Mouse (Mus musculus): ENCODE results near the gene Fkbp15.

The Fkbp15 gene

DNA sequence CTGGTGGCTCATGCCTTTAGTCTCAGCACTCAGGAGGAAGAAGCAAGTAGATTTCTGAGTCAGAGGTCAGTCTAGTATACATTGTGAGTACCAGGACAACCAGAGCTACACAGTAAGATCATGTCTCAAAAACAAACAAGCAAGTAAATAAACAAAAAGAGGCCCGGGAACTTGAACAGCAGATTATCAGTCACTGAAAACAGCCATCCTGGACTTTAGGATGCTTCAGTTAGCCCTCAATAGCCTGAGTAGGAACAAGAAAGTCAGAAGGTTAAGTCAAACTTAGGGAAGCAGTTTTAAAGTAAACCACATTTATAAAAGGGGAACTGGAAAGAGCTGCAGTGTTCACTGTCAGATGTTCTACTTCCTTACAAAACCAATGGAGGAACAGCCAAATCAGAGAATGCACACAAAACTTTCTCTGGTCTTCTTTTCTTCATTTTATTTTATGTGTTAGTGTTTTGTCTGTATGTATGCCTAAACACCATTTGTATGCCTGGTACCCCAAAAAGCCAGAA lies 2.7 kb downstream of the Fkbp15 start:
- ChIA-PET POLR2A (interaction anchor here in 3 of 4 experiments (0.6 to 5.8 kb wide), 6 partner anchors 8 to 51 kb away, joined by 3 to 82 read pairs (median 5); partner anchors contain the start of genes Cdc26 (in 1 of the 3) and Prpf4 (in 1 of the 3)), CTCF (no interaction called here)

DNA sequence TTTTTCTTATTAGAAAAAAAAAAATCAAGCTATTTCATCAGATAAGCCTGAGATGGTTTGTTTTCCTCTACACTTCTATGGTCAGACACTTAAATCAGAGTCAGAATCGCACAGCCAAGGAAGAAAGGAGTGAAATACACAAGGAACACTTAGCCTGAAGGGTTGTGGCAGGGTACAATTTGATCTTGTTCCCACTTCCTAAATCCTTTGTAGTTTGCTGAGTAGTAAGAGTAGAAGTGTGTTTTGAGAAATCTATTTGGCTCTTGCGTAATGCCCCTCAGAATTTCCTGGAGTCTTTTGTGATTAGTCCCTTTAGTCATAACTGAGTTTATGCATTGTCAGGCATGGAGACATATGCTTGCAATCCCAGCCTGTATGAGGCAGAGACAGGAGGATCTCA lies 11.0 kb downstream of the Fkbp15 start:
- ChIA-PET CTCF (no interaction called here), POLR2A (interaction anchor here in 3 of 4 experiments (1.8 to 3.3 kb wide), 3 partner anchors 11 kb away, joined by 10 to 21 read pairs (median 10); partner anchors contain the start of genes Fkbp15 (in 3 of the 3) and Slc31a1 (in 3 of the 3))

DNA sequence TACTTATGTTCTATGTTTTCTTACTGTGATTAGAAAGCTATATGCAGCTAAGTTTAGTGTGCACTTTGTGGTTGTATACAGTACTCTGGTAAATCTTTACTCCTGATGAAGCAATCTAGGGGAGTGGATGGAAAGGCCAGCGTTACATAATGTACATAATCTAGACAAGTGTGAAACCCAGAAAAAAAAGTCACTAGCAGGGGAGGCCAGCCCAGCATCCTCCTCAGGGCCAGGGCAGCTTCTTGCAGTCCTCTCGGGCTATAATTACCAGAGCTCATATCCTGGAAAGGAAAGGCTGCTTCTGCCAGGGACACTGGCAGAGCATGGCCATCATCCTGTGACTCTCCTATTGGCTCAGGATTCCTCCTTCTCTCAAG lies 12.0 kb downstream of the Fkbp15 start:
- ChIA-PET POLR2A (interaction anchor here in 2 of 4 experiments (0.6 to 3.3 kb wide), 4 partner anchors 12 to 112 kb away, joined by 4 to 21 read pairs (median 12); partner anchors contain the start of genes Fkbp15 (in 2 of the 2) and Slc31a1 (in 2 of the 2)), CTCF (interaction anchor here in 1 of 4 experiments (0.6 kb wide), 1 partner anchor 45 kb away, joined by 4 read pairs; no protein-coding TSS in a partner anchor)

DNA sequence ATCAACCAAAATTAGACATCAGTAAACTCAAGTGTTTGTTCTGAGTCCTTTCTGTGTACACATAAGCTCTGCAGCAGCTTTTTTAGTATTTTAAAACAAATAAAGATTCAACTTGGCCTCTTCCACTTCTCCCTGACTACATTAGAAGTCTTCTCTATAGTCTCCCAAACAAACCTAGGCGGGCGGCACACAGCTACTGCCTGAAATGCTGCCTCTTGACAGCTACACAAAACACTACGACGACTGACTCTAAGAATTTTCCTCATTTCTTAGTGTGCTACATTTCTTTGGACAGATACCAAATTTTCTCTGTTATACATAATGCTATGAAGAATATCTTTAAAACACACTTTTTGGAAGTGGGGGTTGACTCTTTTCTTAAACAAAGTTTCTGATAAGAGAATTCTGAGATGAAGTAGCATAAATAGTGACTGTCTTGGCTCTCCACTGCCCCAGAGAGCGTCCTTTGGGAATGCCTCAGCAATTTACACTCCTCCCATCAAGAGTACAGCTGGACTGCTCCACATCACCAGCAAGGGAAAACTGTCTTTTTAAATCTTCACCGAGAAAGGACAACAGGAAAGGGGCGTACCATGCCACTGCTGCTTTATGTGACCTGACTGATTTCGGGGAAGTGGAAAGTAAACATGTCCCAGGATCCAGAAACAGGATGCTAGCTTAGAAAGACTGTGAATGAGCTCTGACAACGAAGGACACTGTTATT lies 12.6 kb downstream of the Fkbp15 start:
- CTCF ChIA-PET, result interaction anchor here in 3 of 4 experiments (0.5 to 0.6 kb wide), 3 partner anchors 46 to 460 kb away, joined by 3 to 4 read pairs (median 4); no protein-coding TSS in a partner anchor
- POLR2A ChIA-PET, result interaction anchor here in 2 of 4 experiments (0.6 to 3.3 kb wide), 5 partner anchors 13 to 112 kb away, joined by 4 to 21 read pairs (median 12); partner anchors contain the start of genes Fkbp15 (in 2 of the 2) and Slc31a1 (in 2 of the 2)

DNA sequence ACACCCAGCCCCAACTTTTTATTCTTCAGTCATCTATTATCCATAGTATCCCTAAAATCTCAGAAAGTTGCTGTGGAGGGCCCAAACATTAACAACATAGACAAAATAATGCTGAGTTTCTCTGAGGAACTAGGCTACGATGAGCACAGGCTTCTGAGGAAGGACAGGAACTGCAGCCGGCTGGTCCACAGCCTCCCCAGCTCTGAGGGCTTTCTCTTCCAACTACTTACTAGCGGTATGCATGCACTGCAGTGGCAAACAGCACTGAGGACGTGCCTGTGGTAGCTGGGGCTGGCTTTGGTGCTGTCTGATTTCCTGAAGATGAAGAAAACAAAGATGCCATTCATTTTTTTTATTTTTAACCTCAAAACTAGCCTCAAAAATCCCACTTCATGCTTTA lies 14.5 kb downstream of the Fkbp15 start:
- CTCF ChIA-PET, result no interaction called here
- POLR2A ChIA-PET, result interaction anchor here in 2 of 4 experiments (0.7 to 3.2 kb wide), 3 partner anchors 15 to 62 kb away, joined by 3 to 18 read pairs (median 12); partner anchors contain the start of genes Fkbp15 (in 2 of the 2) and Slc31a1 (in 2 of the 2)

DNA sequence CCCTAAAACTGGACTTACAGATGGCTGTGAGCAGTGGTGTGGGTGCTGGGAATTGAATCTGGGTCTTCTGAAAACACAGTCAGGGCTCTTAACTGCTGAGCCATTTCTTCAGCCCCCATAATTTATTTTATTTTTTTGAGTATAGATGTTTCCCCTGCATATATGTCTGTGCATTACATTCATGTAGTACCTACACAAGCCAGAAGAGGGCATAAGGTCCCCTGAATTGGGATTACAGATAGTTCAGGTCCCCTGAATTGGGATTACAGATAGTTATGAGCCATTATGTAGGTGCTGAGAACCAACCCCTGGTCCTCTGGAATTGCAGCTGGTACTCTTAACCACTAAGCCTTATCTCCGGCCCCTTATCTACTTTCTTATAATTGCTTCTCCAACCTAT lies 16.3 kb downstream of the Fkbp15 start:
- CTCF ChIA-PET, result no interaction called here
- POLR2A ChIA-PET, result interaction anchor here in 1 of 4 experiments (0.6 kb wide), 1 partner anchor 15 kb away, joined by 5 read pairs; no protein-coding TSS in a partner anchor

DNA sequence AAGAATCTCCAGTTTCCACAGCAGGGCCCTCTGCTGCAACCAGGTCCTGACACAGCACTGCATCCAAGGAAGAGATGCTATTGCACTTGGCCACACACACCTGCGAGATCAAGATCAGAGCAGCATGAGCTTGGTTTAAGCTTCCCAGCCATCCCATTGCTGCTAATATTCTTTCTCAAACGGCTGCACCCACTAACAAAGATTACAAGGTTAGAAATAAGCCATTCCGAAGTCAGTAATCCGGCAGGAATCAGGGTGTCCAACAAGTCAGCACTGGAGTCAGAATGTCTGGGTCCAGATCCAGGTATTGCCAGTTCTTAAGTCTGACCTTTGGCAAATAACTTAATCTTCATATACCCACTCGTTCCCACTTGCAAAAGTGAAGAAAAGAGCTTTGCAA lies 21.8 kb downstream of the Fkbp15 start:
- CTCF ChIA-PET, result no interaction called here
- POLR2A ChIA-PET, result interaction anchor here in 2 of 4 experiments (1.2 to 1.8 kb wide), 3 partner anchors 9 to 71 kb away, joined by 3 to 7 read pairs (median 4); partner anchors contain the start of genes Fkbp15 (in 1 of the 2) and Slc31a1 (in 1 of the 2)

DNA sequence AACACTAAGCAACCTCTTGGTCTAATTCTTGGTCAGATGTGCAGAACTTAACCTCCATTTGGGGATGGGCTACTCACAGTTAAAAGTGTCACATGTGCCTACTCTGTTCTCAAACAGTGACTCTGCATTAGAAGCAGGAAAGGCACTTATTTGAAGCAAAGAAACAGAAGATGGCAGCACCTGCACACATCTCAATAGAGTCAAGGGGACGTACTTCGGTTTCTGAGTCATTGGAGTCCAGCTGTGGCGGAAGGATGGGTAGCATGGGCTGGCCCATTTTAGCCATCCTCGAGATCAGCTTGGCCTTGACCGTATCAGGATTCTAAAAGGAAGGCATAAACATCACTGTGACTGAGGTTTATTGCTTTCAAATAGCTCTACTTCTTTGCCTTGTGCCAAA lies 28.4 kb downstream of the Fkbp15 start:
- CTCF ChIA-PET, result interaction anchor here (0.6 to 1.4 kb wide), 6 partner anchors 25 to 186 kb away, joined by 3 to 5 read pairs (median 4); partner anchors contain the start of genes Fkbp15 (in 1 of the 4) and Slc31a1 (in 1 of the 4)

DNA sequence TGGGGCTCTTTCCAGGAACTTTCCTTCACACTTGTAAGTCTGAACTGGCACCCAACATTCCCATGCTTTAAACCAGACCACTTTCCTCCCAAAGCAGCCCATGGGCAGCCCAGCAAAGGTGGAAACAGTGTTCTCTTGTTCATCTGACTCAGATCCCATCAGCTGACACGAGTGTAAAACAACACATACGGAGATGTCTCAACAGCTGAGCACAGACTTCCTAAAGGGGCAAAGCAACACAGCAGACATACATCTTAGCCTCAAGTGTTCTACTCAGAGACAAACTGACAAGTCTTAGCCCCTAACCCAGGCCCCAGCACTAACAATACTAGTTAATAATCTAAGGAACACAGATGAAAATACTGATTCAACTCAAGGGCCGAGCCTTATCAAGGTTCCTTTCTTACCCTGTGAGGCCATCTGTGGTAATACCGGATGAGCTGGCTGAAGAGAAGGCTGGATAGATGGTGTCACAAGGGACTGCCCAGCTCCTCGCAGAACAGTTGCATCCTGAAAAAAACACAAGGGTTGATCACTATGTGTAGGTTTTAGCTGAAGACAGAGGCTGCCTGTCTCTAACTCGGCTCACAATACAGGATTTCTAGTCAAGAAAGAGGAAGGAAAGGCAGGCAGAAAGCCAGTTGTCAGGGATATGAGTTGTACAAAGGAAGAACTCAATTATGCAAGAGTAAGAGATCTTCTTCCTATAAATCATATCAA lies 31.2 kb downstream of the Fkbp15 start:
- CTCF ChIA-PET, result interaction anchor here in 2 of 4 experiments (0.6 to 0.8 kb wide), 2 partner anchors 11 to 139 kb away, joined by 3 read pairs; no protein-coding TSS in a partner anchor
- POLR2A ChIA-PET, result interaction anchor here in 2 of 4 experiments (0.6 to 1.7 kb wide), 3 partner anchors 9 to 79 kb away, joined by 3 to 4 read pairs (median 4); partner anchors contain the start of genes Cdc26 (in 1 of the 2) and Prpf4 (in 1 of the 2)

More for the DNA sequence above, 28.4 kb downstream of the Fkbp15 start:
- POLR2A ChIA-PET, result interaction anchor here in 3 of 4 experiments (0.5 to 2.1 kb wide), 8 partner anchors 26 to 193 kb away, joined by 3 to 7 read pairs (median 4); partner anchors contain the start of genes Fkbp15 (in 2 of the 3), Slc31a1 (in 2 of the 3), 4933430I17Rik (in 1 of the 3) and Pole3 (in 1 of the 3)

DNA sequence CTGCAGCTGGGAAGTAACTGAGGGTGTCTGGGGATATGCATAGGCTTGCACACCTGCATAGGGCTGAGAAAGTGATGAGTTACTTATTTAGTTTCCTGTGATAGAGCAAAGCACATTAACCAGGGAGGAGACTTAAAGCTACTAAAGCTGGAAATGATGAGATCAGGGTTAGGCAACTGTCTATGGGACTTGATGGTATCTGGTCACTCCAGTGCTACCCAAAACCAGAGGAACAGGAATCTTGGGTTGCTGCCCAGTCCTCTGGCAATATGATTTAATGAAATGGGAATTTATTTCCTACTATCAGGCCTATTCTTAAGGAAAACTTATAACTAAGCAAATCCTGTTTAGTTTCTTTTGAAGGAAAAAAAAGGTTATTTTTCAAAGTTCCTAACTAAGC lies 34.2 kb downstream of the Fkbp15 start:
- POLR2A ChIA-PET, result interaction anchor here in 2 of 4 experiments (0.8 to 1.4 kb wide), 2 partner anchors 34 kb away, joined by 4 to 5 read pairs; partner anchors contain the start of genes Fkbp15 (in 2 of the 2) and Slc31a1 (in 2 of the 2)
- CTCF ChIA-PET, result no interaction called here

DNA sequence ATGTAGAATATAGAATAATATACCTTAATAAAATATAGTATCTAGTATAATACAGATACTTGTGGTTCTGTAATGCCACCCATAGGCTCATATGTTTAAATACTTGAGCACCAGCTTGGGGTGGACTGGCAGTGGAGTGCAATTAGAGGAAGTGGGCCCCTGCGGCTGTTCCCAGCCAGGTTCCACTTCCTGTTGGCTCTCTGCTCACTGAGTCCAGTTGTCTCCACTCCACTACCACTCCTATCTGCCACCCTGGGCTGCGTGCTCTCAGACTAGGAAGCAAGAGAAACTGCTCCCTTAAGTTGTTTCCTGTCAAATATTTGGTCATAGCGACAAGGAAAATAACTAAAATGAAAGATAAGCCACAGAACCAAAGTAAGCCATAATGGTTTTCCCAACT lies 37.7 kb downstream of the Fkbp15 start:
- POLR2A ChIA-PET, result interaction anchor here in 1 of 4 experiments (1.2 kb wide), 1 partner anchor 37 kb away, joined by 3 read pairs; the partner anchor contains the start of gene Fkbp15
- CTCF ChIA-PET, result no interaction called here

DNA sequence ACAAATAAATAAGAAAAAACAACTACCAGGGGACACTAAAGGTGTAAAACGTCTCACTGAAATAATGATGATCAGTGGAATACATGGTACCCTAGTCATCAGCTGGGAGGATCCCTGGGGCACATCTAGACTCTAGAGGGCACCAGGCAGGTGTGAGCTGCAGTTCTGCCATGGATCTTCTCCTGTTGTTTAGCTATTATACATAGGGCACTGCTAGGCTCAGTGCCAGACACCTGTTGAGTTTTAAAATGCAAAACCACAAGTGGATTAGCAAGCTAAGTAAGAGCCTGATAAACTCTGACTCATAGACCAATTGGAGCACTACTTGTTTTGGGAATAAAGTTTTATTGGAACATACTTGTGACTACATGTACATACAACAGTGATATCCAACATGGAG lies 42.1 kb downstream of the Fkbp15 start:
- ChIA-PET POLR2A (interaction anchor here in 2 of 4 experiments (1.9 to 8.6 kb wide), 4 partner anchors 14 to 43 kb away, joined by 6 to 103 read pairs (median 30); partner anchors contain the start of genes Fkbp15 (in 2 of the 2) and Slc31a1 (in 2 of the 2)), CTCF (interaction anchor here in 1 of 4 experiments (1.1 kb wide), 2 partner anchors 10 to 89 kb away, joined by 3 read pairs; no protein-coding TSS in a partner anchor)

DNA sequence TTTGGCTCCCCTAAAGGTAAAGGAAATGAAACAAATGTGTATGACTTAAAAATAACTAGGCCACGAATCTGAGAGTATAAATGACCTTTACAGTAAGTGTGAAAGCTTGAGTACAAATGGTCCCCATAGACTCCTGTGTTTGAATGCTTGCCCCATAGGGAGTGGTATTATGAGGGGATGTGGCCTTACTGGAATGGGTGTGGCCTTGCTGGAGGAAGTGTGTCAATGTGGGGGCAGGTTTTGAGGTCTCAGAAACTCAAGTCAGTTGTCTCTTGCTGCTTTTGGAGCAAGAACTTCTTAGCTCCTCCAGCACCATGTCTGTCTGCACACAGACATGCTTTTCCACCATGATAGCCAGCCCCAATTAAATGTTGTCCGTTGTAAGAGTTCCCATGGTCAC lies 43.9 kb downstream of the Fkbp15 start:
- CTCF ChIA-PET, result interaction anchor here in 1 of 4 experiments (1.5 to 2.2 kb wide), 2 partner anchors 10 to 53 kb away, joined by 4 to 5 read pairs; no protein-coding TSS in a partner anchor
- POLR2A ChIA-PET, result interaction anchor here (0.9 to 8.6 kb wide), 13 partner anchors 10 to 94 kb away, joined by 3 to 103 read pairs (median 5); partner anchors contain the start of genes Fkbp15 (in 3 of the 4), Slc31a1 (in 3 of the 4), Cdc26 (in 1 of the 4) and Prpf4 (in 1 of the 4)

DNA sequence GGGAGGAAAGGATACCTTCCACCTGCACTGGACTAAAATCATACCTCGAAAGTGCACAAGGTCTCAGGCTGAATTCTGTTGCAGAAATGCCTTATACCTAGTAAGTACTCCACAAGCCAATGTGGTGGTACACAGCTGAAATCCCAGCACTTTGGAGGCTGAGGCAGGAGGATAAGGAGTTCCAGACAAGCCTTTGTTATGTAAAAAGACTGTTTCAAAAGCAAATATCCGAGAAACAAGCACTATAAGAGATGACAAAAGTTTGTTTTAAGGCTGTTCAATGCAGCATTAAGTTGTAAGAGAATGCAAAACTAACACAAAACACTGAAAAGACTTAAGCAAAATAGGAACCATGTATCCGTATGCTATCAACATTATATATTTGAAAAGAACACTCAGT lies 45.8 kb downstream of the Fkbp15 start:
- ChIA-PET POLR2A (interaction anchor here (1.1 to 8.6 kb wide), 15 partner anchors 8 to 187 kb away, joined by 3 to 103 read pairs (median 5); partner anchors contain the start of genes Slc31a1 (in 3 of the 4), Fkbp15 (in 2 of the 4), Cdc26 (in 1 of the 4) and Prpf4 (in 1 of the 4)), CTCF (interaction anchor here in 1 of 4 experiments (0.8 kb wide), 1 partner anchor 51 kb away, joined by 3 read pairs; no protein-coding TSS in a partner anchor)

DNA sequence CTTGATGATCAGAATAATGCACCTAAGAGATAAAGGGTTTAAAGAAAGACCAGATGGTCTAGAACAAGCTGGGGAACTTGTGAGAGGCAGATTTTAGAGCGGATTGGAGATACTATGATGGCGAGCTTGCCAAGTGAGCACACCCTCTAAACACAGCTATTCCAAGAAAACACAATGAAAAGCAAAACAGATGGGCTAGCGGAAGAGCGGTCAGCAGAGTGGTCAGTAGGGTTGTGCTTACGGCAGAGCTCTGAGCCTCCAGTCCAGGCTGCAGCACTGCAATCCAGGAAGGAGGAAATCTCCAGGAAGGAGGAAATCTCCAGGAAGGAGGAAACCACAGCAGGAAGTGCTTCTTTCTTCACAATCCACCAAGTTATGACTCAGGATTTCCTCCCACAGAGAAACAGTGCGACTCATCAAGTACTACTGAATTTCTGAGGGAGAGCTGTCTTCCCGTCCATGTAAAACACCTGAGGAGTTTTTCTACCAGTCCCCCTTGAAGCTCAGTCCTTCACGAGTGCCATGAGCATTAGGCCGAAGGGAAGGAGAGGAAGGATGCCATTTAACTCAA lies 46.6 kb downstream of the Fkbp15 start:
- ChIA-PET POLR2A (interaction anchor here in 3 of 4 experiments (0.6 to 8.6 kb wide), 19 partner anchors 8 to 593 kb away, joined by 3 to 103 read pairs (median 5); partner anchors contain the start of genes Slc31a1 (in 3 of the 3), Fkbp15 (in 2 of the 3), Cdc26 (in 1 of the 3) and Prpf4 (in 1 of the 3)), CTCF (interaction anchor here in 1 of 4 experiments (0.8 kb wide), 1 partner anchor 50 kb away, joined by 3 read pairs; no protein-coding TSS in a partner anchor)

DNA sequence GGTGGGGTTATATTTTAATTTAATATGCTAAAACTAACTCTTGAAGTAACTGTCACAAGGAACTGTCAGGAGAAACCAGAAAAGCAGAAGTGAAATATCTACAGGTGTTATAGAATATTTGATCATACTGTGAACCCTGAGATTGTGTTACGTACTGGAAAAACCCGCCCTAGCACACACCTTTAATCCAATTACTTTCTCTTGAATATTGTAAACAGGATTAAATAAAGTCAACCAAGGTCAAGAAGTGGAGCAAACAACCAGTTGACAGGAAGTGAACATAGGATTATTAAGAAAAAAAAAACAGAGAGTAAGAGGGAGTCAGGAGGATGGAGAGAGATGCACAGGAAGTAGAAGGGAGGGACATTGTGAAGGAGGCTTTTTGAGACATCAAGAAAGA lies 47.5 kb downstream of the Fkbp15 start:
- POLR2A ChIA-PET, result interaction anchor here in 2 of 4 experiments (1.3 to 8.6 kb wide), 14 partner anchors 8 to 189 kb away, joined by 3 to 103 read pairs (median 5); partner anchors contain the start of genes Cdc26 (in 1 of the 2), Fkbp15 (in 1 of the 2), Prpf4 (in 1 of the 2) and Slc31a1 (in 1 of the 2)
- CTCF ChIA-PET, result interaction anchor here in 1 of 4 experiments (0.6 kb wide), 1 partner anchor 67 kb away, joined by 7 read pairs; no protein-coding TSS in a partner anchor

Data from embryonic stem cell, embryonic (primary cell).